Mouse (Mus musculus): Measurements from ENCODE around the gene Ndufa12.

Gene Ndufa12
- long read RNA-seq, experiment 1, transcript Ndufa12-201 (4 exons, 1,110 nt), result major isoform, 231 of 235 reads
- long read RNA-seq, experiment 1, partial matches to known transcripts, result 0 of 235 reads
- long read RNA-seq, experiment 1, other reads (novel, unspliced or antisense), result 4 of 235 reads
- long read RNA-seq, experiment 2, transcript Ndufa12-201 (4 exons, 1,110 nt), result major isoform, 242 of 250 reads
- long read RNA-seq, experiment 2, partial matches to known transcripts, result 2 of 250 reads
- long read RNA-seq, experiment 2, other reads (novel, unspliced or antisense), result 5 of 250 reads

DNA sequence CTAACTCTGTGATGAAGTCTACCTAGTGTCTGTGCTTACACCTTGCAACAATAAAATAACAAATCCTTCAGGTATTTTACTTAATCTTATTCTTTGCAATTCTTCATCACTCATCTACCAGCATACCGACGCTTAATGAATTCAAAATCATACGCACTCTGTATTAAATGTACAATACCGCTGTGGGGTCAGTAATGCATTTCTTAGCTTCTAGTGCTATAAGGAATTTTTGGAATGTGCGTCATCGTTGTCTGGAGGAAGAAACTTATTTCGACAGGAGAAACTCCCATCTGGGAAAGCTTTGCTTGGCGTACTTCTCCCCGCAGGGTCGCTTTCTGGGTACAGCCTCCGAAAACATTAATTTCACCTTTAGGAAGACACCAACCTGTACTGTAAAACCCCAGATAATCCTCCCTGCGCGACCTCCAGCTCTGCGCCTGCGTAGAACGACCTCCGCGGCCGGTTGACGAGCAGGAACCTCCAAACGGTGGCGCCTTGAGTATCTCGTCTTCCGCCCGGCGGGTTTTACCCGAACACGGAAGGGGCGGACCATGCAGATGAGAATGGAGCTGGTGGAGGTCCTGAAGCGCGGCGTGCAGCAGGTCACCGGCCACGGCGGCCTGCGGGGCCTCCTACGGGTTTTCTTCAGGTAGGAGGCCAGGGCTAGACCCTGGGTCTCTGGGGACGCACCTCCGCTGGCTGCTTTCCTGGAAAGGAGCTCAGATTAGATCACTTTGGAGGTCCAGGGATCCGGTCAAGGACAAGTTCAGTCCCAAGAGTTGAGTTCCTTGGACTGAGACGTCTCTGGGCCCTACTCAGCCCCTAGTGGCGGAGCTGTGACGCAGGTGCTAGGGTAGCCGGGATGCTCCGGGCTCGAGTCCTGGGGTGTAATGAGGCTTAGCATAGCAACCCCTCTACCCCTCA lies at the start of gene Ndufa12:
Ndufa12 (plus strand) TSS at position 239 of the 924 bp plus-strand sequence.
- intact Hi-C loops (cut with DNase I), result no loop called here

DNA sequence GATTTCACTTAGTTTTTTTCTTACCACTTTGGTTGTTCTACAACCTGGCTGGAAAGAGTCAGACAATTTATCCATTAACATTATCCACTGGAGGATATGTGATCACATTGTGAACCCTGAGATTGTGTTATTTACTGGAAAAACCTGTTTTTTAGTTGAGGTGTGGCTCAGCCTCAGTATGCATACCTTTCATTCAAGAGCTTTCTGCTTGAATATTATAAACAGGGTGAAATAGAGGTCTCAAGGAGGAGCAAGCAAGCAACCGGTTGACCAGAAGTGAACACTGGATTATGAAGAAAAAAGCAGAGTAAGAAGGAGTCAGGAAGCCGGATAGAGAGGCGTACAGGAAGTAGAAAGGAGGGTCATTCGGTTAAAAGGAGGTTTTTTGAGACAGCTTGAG lies 47.0 kb upstream of the Ndufa12 start:
- intact Hi-C loops (cut with DNase I), result no loop called here

DNA sequence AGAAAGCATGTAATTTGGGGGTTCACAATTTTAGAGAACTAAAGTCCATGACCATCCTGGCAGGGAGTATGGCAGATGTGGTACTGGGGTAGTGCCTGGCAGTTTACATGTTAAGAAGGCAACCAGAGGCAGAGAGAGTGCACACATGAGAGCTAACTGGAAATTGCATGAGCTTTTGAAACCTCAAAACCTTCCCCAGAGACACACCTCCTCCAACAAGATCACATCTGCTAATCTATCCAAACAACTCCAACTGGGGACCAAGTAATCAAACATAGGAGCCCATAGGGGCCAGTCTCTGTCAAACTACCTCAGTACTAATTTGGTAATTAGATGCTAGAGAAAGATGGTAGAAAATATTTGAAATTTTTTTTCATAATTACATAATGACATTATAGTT lies 44.7 kb upstream of the Ndufa12 start:
- intact Hi-C loops (cut with DNase I), result no loop called here

DNA sequence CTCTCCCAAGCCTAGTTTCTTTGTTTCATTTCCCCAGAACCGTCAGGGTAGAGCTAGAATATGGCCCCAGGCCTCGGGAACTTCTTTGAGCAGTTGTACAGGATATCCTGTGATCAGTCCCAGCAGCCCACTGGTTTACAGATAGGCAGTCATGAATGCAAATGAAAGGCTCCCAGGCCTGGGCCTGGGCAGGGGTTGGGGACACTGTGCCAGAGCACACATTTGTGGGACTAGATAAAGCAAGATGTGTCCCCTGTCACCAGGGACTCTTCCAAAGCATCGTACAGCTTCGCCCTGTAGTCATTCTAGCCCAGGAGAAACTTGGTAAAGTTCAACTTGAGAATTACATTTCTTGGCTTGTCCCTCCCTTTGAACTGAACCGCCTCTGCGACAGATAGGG lies 39.6 kb upstream of the Ndufa12 start:
- intact Hi-C loops (cut with DNase I), result no loop called here

DNA sequence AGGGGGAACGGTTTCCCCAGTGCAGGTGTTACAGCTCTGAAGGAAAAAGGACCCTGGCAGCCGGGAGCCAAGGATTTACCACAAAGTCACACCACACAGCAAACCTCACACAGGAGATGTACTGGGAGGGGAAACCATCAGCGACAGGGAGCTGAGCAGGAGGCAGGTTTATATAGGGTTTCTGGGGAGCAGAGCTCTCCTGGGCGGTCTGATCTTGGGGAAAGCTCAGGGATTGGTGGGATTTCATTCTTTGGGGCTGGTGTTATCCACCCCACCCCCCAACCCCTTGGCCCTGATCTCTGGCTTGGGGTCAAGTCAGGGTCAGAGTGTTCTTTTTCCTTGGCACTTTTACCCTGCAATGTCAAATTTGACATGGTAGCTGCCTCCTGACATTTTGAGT lies 39.1 kb upstream of the Ndufa12 start:
- intact Hi-C loops (cut with DNase I), result no loop called here

DNA sequence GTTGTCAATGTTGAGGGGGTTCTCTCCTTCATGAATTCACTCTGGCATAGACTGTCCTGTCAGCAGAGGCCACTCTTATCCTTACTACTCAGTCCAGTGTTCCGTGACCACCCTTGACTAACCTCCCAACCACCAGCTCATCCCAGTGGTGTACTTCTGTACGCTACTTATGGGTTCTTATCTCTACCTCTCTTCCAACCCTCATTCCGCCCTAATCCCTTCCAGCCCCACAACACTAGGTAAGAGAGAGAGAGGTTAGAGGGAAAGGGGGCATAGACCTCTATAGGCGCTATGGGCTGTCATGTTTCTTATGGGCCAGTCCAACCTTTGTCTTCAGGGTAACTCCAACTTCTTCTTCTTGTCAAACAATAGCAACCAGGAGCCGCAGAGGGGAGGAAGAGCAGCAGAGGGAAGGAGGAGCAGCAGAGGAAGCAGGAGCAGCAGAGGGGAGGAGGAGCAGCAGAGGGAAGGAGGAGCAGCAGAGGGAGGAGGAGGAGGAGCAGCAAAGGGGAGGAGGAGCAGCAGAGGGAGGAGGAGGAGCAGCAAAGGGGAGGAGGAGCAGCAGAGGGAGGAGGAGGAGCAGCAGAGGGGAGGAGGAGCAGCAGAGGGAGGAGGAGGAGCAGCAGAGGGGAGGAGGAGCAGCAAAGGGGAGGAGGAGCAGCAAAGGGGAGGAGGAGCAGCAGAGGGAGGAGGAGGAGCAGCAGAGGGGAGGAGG lies 37.3 kb upstream of the Ndufa12 start:
- intact Hi-C loops (cut with DNase I), result no loop called here

DNA sequence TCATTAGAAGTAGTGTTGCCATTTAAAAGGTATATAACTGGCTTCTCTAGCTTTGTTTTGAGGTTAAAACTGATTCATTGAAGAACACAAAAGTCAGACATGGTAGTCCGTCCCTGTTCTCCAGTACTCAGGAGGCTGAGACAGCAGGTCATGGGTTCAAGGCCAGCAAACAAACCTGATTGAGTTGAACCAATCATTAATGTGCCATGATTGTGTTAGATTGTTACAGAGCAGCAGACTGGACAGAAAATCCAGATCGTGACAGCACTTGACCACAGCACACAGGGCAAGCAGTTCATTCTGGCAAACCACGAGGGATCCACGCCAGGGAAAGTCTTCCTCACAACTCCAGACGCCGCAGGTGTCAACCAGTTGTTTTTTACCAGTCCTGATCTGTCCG lies 36.5 kb upstream of the Ndufa12 start:
- intact Hi-C loops (cut with DNase I), result no loop called here

DNA sequence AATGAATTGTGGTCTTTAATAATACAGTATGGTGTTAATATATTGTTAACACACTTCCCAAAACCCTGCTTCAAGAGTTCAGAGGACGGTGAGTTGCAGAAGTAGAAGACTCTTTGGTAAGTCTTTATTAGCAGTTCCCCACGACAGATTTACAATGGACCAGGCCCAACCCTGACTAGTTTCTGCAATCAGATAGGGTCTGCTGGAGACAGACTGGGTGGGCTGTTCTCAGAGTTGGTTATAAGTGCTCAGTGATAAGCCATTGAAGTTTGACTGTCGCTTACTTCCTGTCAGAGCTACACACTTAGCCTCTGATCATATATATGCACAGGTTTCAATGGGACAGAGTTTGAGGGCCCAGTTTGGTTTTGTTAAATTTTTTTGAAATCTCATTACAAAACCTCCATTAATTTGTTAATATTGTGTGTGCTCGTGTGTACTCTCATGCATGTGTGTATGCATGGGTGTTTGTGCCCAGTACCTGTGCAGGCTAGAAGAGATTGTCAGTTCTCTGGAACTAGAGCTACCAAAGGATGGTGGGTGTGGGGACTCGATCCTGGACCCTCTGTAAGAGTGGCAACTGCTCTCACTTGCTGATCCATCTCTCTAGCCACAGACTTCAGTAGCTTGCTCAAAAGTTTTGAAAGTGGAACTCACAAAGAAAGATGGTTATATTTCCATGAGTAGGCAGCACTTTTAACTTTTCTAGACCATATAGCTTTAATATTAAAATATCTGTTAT lies 34.2 kb upstream of the Ndufa12 start:
- intact Hi-C loops (cut with DNase I), result no loop called here

DNA sequence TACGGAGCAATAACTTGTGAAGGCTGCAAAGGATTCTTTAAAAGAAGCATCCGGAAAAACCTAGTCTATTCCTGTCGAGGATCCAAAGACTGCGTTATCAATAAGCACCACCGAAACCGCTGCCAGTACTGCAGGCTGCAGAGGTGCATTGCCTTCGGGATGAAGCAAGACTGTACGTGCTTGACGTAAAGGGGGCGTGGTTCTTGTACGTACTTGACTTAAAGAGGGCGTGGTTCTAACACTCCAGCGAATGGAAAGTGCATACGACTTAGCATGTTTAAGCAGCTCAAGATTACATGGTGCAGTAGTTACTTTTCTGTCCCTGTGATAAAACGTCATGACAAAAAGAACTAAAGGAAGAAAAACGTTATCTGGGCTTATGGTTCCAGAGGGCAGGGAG lies 33.1 kb upstream of the Ndufa12 start:
- intact Hi-C loops (cut with DNase I), result no loop called here

DNA sequence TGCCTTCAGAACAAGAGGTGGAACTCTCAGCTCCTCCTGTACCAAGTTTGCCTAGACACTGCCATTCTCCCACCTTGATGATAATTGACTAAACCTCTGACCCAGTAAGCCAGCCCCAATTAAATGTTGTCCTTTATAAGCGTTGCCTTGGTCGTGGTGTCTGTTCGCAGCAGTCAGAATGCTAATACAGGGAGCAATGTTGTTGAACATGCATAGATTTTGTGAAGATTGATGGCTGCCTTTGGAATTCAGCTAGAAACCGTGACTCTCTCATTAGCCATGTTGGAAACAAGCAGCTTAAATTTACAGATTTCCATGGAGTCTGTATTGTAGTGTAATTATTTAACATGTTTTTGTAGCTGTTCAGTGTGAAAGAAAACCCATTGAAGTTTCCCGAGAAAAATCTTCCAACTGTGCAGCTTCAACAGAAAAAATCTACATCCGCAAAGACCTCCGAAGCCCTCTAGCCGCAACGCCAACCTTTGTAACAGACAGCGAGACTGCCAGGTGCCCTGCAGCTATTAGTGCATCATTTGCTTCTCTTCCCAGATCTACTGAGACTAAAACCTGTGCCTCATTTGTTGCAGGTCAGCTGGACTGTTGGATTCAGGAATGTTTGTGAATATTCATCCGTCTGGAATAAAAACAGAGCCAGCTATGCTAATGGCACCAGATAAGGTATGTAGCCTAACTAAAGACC lies 31.3 kb upstream of the Ndufa12 start:
- intact Hi-C loops (cut with DNase I), result no loop called here

DNA sequence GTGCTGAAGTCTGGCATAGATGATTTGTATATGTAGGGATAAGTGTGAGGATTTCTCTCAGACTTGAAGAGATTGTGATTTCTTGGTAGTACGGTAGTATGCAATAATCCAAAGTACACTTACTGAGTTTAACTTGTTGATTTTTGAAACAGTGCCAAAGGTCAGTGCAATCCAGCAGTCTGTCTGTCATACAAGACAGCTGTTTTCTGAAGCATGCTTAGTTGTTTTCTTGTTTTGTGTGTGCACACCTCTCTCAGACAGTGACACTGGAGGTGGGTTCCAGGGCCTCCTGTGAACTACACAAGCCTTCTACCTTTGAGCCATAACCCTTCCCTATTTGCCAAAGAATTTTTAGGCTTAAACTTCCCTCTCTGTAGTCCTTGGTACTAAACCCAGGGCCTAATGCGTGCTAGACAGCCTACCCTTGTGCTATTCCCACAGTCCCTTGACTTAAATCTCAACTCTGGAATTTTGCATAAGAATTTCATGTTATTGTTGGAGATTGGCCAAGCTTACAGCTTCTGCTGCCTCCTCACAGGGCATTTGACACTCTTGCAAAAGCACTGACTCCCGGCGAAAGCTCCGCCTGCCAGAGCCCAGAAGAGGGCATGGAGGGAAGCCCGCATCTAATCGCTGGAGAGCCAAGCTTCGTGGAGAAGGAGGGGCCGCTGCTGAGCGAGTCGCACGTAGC lies 26.9 kb upstream of the Ndufa12 start:
- intact Hi-C loops (cut with DNase I), result no loop called here

DNA sequence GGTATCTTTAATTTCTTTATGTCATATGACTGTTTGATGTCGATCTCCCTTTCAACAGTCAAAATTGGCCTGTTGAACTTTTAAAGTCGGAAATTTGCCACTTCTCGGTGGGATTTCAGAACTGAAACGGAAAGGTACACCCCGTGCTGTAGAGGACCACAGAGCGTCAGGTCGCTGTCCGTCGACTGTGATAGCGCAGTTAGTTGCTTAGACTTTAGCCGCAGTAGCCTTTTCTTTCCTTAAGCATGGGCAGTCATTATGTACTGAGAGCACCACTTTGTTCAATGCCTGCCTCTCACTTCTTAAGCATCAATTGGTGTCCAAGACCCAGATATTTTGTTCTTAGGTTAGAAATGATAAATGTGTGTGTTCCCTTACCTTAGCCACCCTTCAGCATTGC lies 26.4 kb upstream of the Ndufa12 start:
- intact Hi-C loops (cut with DNase I), result no loop called here

DNA sequence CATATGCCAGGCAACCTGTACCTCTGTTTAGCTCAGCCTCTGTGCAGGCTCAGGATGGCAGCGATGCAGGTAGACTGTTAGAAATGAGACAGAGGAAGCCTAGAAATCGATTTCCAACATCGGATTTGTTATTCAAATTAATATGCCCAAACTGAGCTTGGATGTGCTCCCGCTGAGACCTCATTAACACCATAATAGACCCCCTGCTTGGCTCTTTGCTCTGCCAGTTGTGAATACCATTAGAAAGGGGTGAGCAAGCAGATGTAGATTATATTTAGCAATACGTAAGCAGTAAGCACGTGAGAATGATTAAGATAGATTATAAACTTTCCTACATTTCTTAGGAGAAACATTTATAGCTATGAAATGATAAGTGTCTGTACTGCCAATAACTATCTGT lies 25.8 kb upstream of the Ndufa12 start:
- intact Hi-C loops (cut with DNase I), result no loop called here

DNA sequence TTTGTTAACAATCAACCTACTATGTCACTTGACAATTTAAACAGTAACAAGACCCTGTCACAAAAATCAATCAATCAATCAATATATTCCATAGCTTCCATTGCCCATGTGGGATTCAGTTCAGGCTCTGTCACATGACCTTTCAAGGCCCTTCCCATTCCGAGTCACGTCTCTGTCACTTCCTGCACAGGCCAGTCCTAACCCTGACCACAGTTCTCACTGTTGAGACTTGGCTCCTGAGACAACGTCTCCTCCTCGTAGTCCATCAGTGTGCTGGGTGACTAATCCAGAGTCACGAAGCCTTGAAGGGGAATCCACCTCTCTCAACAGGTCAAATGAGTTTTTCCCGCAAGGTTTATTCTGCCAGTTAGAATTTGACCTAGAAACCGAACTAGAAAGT lies 23.9 kb upstream of the Ndufa12 start:
- intact Hi-C loops (cut with DNase I), result no loop called here

DNA sequence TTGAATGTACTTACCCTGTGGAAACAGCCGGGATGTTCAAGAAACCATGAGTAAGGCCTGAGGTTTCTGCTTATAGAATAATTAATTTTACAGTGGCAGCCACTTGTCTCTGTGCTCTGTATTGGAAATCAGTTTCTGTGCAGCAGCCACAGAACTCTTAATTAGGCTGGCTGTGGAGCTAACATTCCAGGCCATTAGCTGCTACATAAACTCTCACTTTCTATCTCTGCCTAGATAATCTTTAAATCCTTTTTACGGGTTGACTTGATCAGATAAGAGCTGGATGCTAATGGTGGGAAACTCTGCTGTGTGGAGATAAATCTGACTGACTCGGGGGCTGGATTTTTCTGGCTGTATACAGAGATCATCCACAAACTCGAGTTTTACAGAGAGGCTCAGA lies 15.3 kb upstream of the Ndufa12 start:
- intact Hi-C loops (cut with DNase I), result no loop called here

DNA sequence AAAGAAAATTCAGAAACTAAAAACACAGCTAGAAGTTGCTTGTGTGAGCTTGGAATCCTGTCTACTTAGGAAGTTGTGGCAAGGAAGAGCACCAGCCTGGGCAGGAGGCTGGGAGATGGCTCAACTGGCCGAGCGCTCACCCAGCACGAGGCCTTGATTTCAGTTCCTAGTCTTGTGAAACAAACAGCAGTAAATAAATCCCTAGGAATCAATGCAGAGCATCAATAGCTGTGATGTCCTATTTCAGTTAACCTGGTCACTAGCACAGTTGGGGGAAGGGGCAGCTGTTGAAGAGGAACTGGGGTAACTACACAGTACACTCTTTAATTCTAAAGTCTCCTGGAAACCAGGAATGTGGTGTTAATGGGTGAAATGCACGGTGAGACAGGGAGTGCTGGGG lies 6.5 kb downstream of the Ndufa12 start:
- intact Hi-C loops (cut with DNase I), result no loop called here

DNA sequence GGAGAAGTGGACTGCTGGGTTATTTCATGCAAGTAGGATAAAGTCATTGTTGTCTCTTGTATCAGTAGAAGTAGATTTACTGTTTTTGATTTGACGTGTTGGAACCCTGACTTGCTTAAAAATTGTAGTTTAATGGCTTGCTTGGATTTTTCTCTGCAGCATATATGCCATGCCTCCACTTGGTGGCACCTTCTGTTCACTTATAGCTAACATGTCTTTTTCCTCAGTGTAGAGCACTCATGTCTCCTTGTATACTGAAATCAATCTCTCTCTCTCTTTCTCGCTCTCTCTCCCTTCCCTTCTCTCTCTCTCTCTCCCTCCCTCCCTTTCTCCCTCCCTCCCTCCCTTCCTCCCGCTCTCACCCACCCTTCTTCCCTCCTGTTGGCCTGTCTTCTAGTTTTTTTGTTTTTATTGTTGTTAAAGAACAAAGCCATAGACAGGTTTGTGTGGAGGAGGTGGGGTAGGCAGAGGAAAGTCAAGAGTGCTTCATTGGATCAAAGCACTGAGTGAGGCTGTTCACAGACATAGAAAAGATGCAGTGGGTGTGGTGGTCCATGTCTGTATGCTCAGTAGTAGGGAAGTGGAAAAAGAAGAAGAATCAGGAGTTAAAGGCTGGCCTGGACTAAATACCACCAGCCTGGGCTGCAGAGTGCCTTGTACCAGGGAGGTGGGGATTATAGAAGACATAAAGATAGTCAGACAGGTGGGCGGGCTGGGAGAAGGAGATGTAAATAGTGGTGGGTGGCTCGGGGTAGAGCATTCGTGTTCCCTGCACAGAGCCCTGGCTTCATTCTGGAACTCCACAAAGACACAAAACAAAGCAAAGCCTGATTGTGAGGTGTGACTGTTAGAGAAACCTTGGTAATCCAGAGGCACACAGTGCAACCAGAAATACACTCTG lies 12.4 kb downstream of the Ndufa12 start:
- intact Hi-C loops (cut with DNase I), result no loop called here

DNA sequence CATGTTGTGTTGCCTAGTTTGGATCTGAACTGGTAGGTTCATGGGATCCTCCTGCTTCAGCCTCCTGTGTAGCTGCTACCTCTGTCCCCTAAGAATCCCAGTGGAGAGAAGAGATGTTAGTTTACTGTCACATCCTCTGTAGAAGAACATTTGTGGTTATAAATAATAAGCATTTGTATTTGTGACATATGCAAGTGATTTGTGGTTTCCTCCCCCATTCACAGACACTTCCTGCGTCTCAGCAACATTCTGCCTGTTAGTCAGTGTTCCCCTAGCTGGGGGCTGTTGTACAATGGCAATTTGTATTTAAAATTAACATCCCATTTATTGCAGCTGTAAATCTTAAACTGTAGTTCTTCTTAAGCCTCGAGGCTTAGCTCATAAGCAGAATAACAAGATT lies 13.2 kb downstream of the Ndufa12 start:
- intact Hi-C loops (cut with DNase I), result no loop called here

Measured in adrenal gland (tissue).